Mouse (Mus musculus): ENCODE results near the gene Fam184a. TPM values are rescaled to one million over a fixed set of nuclear protein-coding genes. Genes with fewer than 3 reads are reported as not detected.
A peak's percentile ranks its signal among the peaks of the same experiment; 100 is the strongest.

Gene Fam184a
- polyA plus RNA-seq, 1 experiment from 2014 or later, result 3.6 TPM

- H3K4me2 ChIP-seq (ENCODE audit: low read length), result no peak overlapping the region
- WGBS, result 75% methylated on average over 7 of the region's 7 CpGs
- H3K9ac ChIP-seq (ENCODE audit: low read length), result no peak overlapping the region
- 0 out of 2 replicates have a peak, but pooled peaks cover 2% of the 10 kb centered on the region for H3K9me3 ChIP-seq (ENCODE audit: control insufficient read depth, low read length)
- no peak overlapping the region for H3K4me3 ChIP-seq (ENCODE audit: control insufficient read depth in 1 of 2, insufficient read depth in 1 of 2, low read depth in 1 of 2, low read length in 2 of 2)
- no peak for ATAC-seq (ENCODE audit: insufficient number of reproducible peaks, insufficient read depth, low FRiP score, low read depth)
- H3K4me1 ChIP-seq (ENCODE audit: control insufficient read depth in 2 of 2, insufficient read depth in 2 of 2, low read length in 2 of 2), result 0 out of 4 replicates have a peak, but pooled peaks cover 0 to 2% of the 10 kb centered on the region in 2 experiments
- H3K36me3 ChIP-seq (ENCODE audit: control insufficient read depth, insufficient read depth, low read length), result no peaks in the 10 kb centered on the region
- H3K27me3 ChIP-seq (ENCODE audit: control insufficient read depth, insufficient read depth, low read length), result no peaks in the 10 kb centered on the region
- no peak overlapping the region for H3K27ac ChIP-seq (replicated peaks in 1 of 2; ENCODE audit: control insufficient read depth in 1 of 2, insufficient read depth in 1 of 2, low read depth in 2 of 2, low read length in 2 of 2)
These were observed 15.6 kb downstream of the Fam184a start for GRCm38 (mm10) chr10:53735201-53735865.

- Histone ChIP-seq H3K9me3 (ENCODE audit: control insufficient read depth, low read length) (0 out of 2 replicates have a peak, but pooled peaks cover 2% of the 10 kb centered on the region), H3K36me3 (ENCODE audit: control insufficient read depth, insufficient read depth, low read length) (no peaks in the 10 kb centered on the region), H3K4me2 (ENCODE audit: low read length) (no peak overlapping the region), H3K4me1 (ENCODE audit: control insufficient read depth in 2 of 2, insufficient read depth in 2 of 2, low read length in 2 of 2) (0 out of 4 replicates have a peak, but pooled peaks cover 0 to 2% of the 10 kb centered on the region in 2 experiments), H3K27ac (replicated peaks in 1 of 2; ENCODE audit: control insufficient read depth in 1 of 2, insufficient read depth in 1 of 2, low read depth in 2 of 2, low read length in 2 of 2) (0 out of 4 replicates have a peak overlapping the region, but pooled peaks of 1 of the 2 experiments have one; percentile 17), H3K27me3 (ENCODE audit: control insufficient read depth, insufficient read depth, low read length) (no peaks in the 10 kb centered on the region), H3K4me3 (ENCODE audit: control insufficient read depth in 1 of 2, insufficient read depth in 1 of 2, low read depth in 1 of 2, low read length in 2 of 2) (no peak overlapping the region), H3K9ac (ENCODE audit: low read length) (no peak overlapping the region)
- ATAC-seq (ENCODE audit: insufficient number of reproducible peaks, insufficient read depth, low FRiP score, low read depth), result peak; percentile 50; the same call in 1 of the 2 replicates
- 63% methylated on average over 7 of the region's 7 CpGs for WGBS
These were observed 18.6 kb downstream of the Fam184a start for GRCm38 (mm10) chr10:53732324-53732723.

GRCm38 (mm10) chr10:53728883-53729282 is 22.0 kb downstream of the Fam184a start:
- 19% methylated on average over 1 of the region's 1 CpGs for WGBS
- no peak for ATAC-seq (ENCODE audit: insufficient number of reproducible peaks, insufficient read depth, low FRiP score, low read depth)
- H3K27ac ChIP-seq (replicated peaks in 1 of 2; ENCODE audit: control insufficient read depth in 1 of 2, insufficient read depth in 1 of 2, low read depth in 2 of 2, low read length in 2 of 2), result no peak overlapping the region
- H3K4me3 ChIP-seq (ENCODE audit: control insufficient read depth in 1 of 2, insufficient read depth in 1 of 2, low read depth in 1 of 2, low read length in 2 of 2), result no peak overlapping the region
- 0 out of 2 replicates have a peak, but pooled peaks cover 2% of the 10 kb centered on the region for H3K9me3 ChIP-seq (ENCODE audit: control insufficient read depth, low read length)
- H3K9ac ChIP-seq (ENCODE audit: low read length), result no peak overlapping the region
- no peak overlapping the region for H3K4me2 ChIP-seq (ENCODE audit: low read length)
- H3K4me1 ChIP-seq (ENCODE audit: control insufficient read depth in 2 of 2, insufficient read depth in 2 of 2, low read length in 2 of 2), result no peaks in the 10 kb centered on the region
- no peaks in the 10 kb centered on the region for H3K27me3 ChIP-seq (ENCODE audit: control insufficient read depth, insufficient read depth, low read length)
- no peaks in the 10 kb centered on the region for H3K36me3 ChIP-seq (ENCODE audit: control insufficient read depth, insufficient read depth, low read length)

- Histone ChIP-seq H3K9ac (ENCODE audit: low read length) (no peak overlapping the region), H3K27me3 (ENCODE audit: control insufficient read depth, insufficient read depth, low read length) (no peaks in the 10 kb centered on the region), H3K36me3 (ENCODE audit: control insufficient read depth, insufficient read depth, low read length) (no peaks in the 10 kb centered on the region), H3K4me2 (ENCODE audit: low read length) (no peak overlapping the region), H3K4me1 (ENCODE audit: control insufficient read depth in 2 of 2, insufficient read depth in 2 of 2, low read length in 2 of 2) (no peaks in the 10 kb centered on the region), H3K27ac (replicated peaks in 1 of 2; ENCODE audit: control insufficient read depth in 1 of 2, insufficient read depth in 1 of 2, low read depth in 2 of 2, low read length in 2 of 2) (no peak overlapping the region), H3K9me3 (ENCODE audit: control insufficient read depth, low read length) (0 out of 2 replicates have a peak, but pooled peaks cover 3% of the 10 kb centered on the region), H3K4me3 (ENCODE audit: control insufficient read depth in 1 of 2, insufficient read depth in 1 of 2, low read depth in 1 of 2, low read length in 2 of 2) (no peak overlapping the region)
- no peak for ATAC-seq (ENCODE audit: insufficient number of reproducible peaks, insufficient read depth, low FRiP score, low read depth)
- 24% methylated on average over 2 of the region's 2 CpGs for WGBS
These were observed 25.6 kb downstream of the Fam184a start for GRCm38 (mm10) chr10:53725301-53725700.

GRCm38 (mm10) chr10:53704516-53704915 is 46.4 kb downstream of the Fam184a start:
- Histone ChIP-seq H3K9me3 (ENCODE audit: control insufficient read depth, low read length) (no peaks in the 10 kb centered on the region), H3K27me3 (ENCODE audit: control insufficient read depth, insufficient read depth, low read length) (no peaks in the 10 kb centered on the region), H3K27ac (replicated peaks in 1 of 2; ENCODE audit: control insufficient read depth in 1 of 2, insufficient read depth in 1 of 2, low read depth in 2 of 2, low read length in 2 of 2) (no peak overlapping the region), H3K4me1 (ENCODE audit: control insufficient read depth in 2 of 2, insufficient read depth in 2 of 2, low read length in 2 of 2) (no peaks in the 10 kb centered on the region), H3K36me3 (ENCODE audit: control insufficient read depth, insufficient read depth, low read length) (no peaks in the 10 kb centered on the region), H3K4me2 (ENCODE audit: low read length) (no peak overlapping the region), H3K4me3 (ENCODE audit: control insufficient read depth in 1 of 2, insufficient read depth in 1 of 2, low read depth in 1 of 2, low read length in 2 of 2) (no peak overlapping the region), H3K9ac (ENCODE audit: low read length) (no peak overlapping the region)
- no peak for ATAC-seq (ENCODE audit: insufficient number of reproducible peaks, insufficient read depth, low FRiP score, low read depth)
- 84% methylated on average over 9 of the region's 9 CpGs for WGBS

GRCm38 (mm10) chr10:53698531-53698930 is 52.4 kb downstream of the Fam184a start:
- Histone ChIP-seq H3K4me2 (ENCODE audit: low read length) (no peak overlapping the region), H3K4me1 (ENCODE audit: control insufficient read depth in 2 of 2, insufficient read depth in 2 of 2, low read length in 2 of 2) (no peaks in the 10 kb centered on the region), H3K9me3 (ENCODE audit: control insufficient read depth, low read length) (no peaks in the 10 kb centered on the region), H3K9ac (ENCODE audit: low read length) (no peak overlapping the region), H3K4me3 (ENCODE audit: control insufficient read depth in 1 of 2, insufficient read depth in 1 of 2, low read depth in 1 of 2, low read length in 2 of 2) (no peak overlapping the region), H3K36me3 (ENCODE audit: control insufficient read depth, insufficient read depth, low read length) (no peaks in the 10 kb centered on the region), H3K27me3 (ENCODE audit: control insufficient read depth, insufficient read depth, low read length) (no peaks in the 10 kb centered on the region), H3K27ac (replicated peaks in 1 of 2; ENCODE audit: control insufficient read depth in 1 of 2, insufficient read depth in 1 of 2, low read depth in 2 of 2, low read length in 2 of 2) (no peak overlapping the region)
- no peak for ATAC-seq (ENCODE audit: insufficient number of reproducible peaks, insufficient read depth, low FRiP score, low read depth)
- WGBS, result 86% methylated on average over 10 of the region's 10 CpGs

GRCm38 (mm10) chr10:53694757-53695156 is 56.2 kb downstream of the Fam184a start:
- Histone ChIP-seq H3K36me3 (ENCODE audit: control insufficient read depth, insufficient read depth, low read length) (no peaks in the 10 kb centered on the region), H3K9me3 (ENCODE audit: control insufficient read depth, low read length) (no peaks in the 10 kb centered on the region), H3K4me3 (ENCODE audit: control insufficient read depth in 1 of 2, insufficient read depth in 1 of 2, low read depth in 1 of 2, low read length in 2 of 2) (no peak overlapping the region), H3K27ac (replicated peaks in 1 of 2; ENCODE audit: control insufficient read depth in 1 of 2, insufficient read depth in 1 of 2, low read depth in 2 of 2, low read length in 2 of 2) (no peak overlapping the region), H3K9ac (ENCODE audit: low read length) (no peak overlapping the region), H3K27me3 (ENCODE audit: control insufficient read depth, insufficient read depth, low read length) (no peaks in the 10 kb centered on the region), H3K4me2 (ENCODE audit: low read length) (no peak overlapping the region), H3K4me1 (ENCODE audit: control insufficient read depth in 2 of 2, insufficient read depth in 2 of 2, low read length in 2 of 2) (peaks cover 2% of the 10 kb centered on the region in 2 experiments; a peak in 3 of 4 replicates)
- ATAC-seq (ENCODE audit: insufficient number of reproducible peaks, insufficient read depth, low FRiP score, low read depth), result no peak
- WGBS, result 72% methylated on average over 5 of the region's 5 CpGs

GRCm38 (mm10) chr10:53691263-53691662 is 59.7 kb downstream of the Fam184a start:
- no peaks in the 10 kb centered on the region for H3K9me3 ChIP-seq (ENCODE audit: control insufficient read depth, low read length)
- H3K27ac ChIP-seq (replicated peaks in 1 of 2; ENCODE audit: control insufficient read depth in 1 of 2, insufficient read depth in 1 of 2, low read depth in 2 of 2, low read length in 2 of 2), result no peak overlapping the region
- H3K9ac ChIP-seq (ENCODE audit: low read length), result no peak overlapping the region
- H3K4me2 ChIP-seq (ENCODE audit: low read length), result no peak overlapping the region
- peaks cover 3 to 4% of the 10 kb centered on the region in 2 experiments; a peak in 3 of 4 replicates for H3K4me1 ChIP-seq (ENCODE audit: control insufficient read depth in 2 of 2, insufficient read depth in 2 of 2, low read length in 2 of 2)
- H3K36me3 ChIP-seq (ENCODE audit: control insufficient read depth, insufficient read depth, low read length), result no peaks in the 10 kb centered on the region
- no peak overlapping the region for H3K4me3 ChIP-seq (ENCODE audit: control insufficient read depth in 1 of 2, insufficient read depth in 1 of 2, low read depth in 1 of 2, low read length in 2 of 2)
- no peaks in the 10 kb centered on the region for H3K27me3 ChIP-seq (ENCODE audit: control insufficient read depth, insufficient read depth, low read length)
- ATAC-seq (ENCODE audit: insufficient number of reproducible peaks, insufficient read depth, low FRiP score, low read depth), result no peak

Data from heart, embryonic 14.5 days (tissue).